ENCODE assay signal across 9 mouse cellular contexts in genomic region chr2:28638352-28638751, GRCm38 (mm10). TPM values are rescaled to one million over a fixed set of nuclear protein-coding genes. Genes with fewer than 3 reads are reported as not detected.
A peak's percentile ranks its signal among the peaks of the same experiment; 100 is the strongest.
DNase-seq lines count a peak whose midpoint lies in the region; ATAC-seq lines count a peak whose summit lies in the region.
"Had no signal": no experiment of that assay in that cellular context is flagged by ENCODE, and none has a peak within 500 bp of the region (broad histone marks: within the 10 kb centered on the region; RNA-seq: fewer than 3 reads in every experiment).

No protein-coding gene starts in this region.

- H3K4me3 ChIP-seq in hindbrain, embryonic 15.5 days = no peak overlapping the region
- no peak overlapping the region for H3K4me3 ChIP-seq in liver, embryonic 11.5 days (ENCODE audit: low read depth, low read length)
- peak overlapping the region; percentile 7; the same call in 1 of the 2 replicates for H3K4me3 ChIP-seq in stomach, embryonic 14.5 days (ENCODE audit: low read depth, low read length)

- H3K36me3 ChIP-seq in hindbrain, embryonic 15.5 days = no peaks in the 10 kb centered on the region
- no peaks in the 10 kb centered on the region for H3K36me3 ChIP-seq in liver, embryonic 11.5 days (ENCODE audit: control insufficient read depth, insufficient read depth, low read length)
- H3K36me3 ChIP-seq in stomach, embryonic 14.5 days (ENCODE audit: control insufficient read depth, insufficient read depth, low read length) = no peaks in the 10 kb centered on the region

- H3K4me2 ChIP-seq in hindbrain, embryonic 15.5 days = peak overlapping the region; percentile 27
- peak overlapping the region; percentile 55 for H3K4me2 ChIP-seq in liver, embryonic 11.5 days
- peak overlapping the region; percentile 21 for H3K4me2 ChIP-seq in stomach, embryonic 14.5 days (replicated peaks; ENCODE audit: low read depth, low read length)

- no peak overlapping the region for H3K9ac ChIP-seq in hindbrain, embryonic 15.5 days
- no peak overlapping the region for H3K9ac ChIP-seq in liver, embryonic 11.5 days (ENCODE audit: low read depth, low read length)
- no peak overlapping the region for H3K9ac ChIP-seq in stomach, embryonic 14.5 days (replicated peaks; ENCODE audit: low read depth, low read length)

- DNase-seq in kidney, adult 18-20 months = peak; percentile 34
- no peak for DNase-seq in kidney, adult 9 months
- no peak for DNase-seq in liver, embryonic 11.5 days (ENCODE audit: low spot score)
- no peak for DNase-seq in cerebellum, adult 18-20 months
- no peak for DNase-seq in gastrocnemius, postnatal 25 days
- no peak for DNase-seq in Muller cell, postnatal 12 days (ENCODE audit: inconsistent ontology term)
- DNase-seq: cerebellum, postnatal 36 days had no signal

- no peak for ATAC-seq in hindbrain, embryonic 15.5 days (ENCODE audit: low FRiP score, low read depth)
- ATAC-seq in liver, embryonic 11.5 days (replicated peaks; ENCODE audit: low FRiP score) = no peak
- no peak for ATAC-seq in stomach, embryonic 14.5 days (ENCODE audit: insufficient number of reproducible peaks, insufficient read depth, low FRiP score, low read depth)

- H3K27ac ChIP-seq in hindbrain, embryonic 15.5 days (replicated peaks) = no peak overlapping the region
- H3K27ac ChIP-seq in liver, embryonic 11.5 days (ENCODE audit: low read depth, low read length) = no peak overlapping the region
- H3K27ac ChIP-seq in stomach, embryonic 14.5 days (ENCODE audit: low read length) = peak overlapping the region; percentile 11; the same call in 1 of the 2 replicates

- WGBS in hindbrain, embryonic 15.5 days = 19% methylated on average over 9 of the region's 9 CpGs
- 39% methylated on average over 9 of the region's 9 CpGs for WGBS in liver, embryonic 11.5 days
- WGBS in stomach, embryonic 14.5 days = 16% methylated on average over 9 of the region's 9 CpGs

- H3K9me3 ChIP-seq in hindbrain, embryonic 15.5 days = no peaks in the 10 kb centered on the region
- H3K9me3 ChIP-seq in liver, embryonic 11.5 days (ENCODE audit: control insufficient read depth, low read length) = no peaks in the 10 kb centered on the region
- no peaks in the 10 kb centered on the region for H3K9me3 ChIP-seq in stomach, embryonic 14.5 days (ENCODE audit: control insufficient read depth, low read depth, low read length)

- no peaks in the 10 kb centered on the region for H3K27me3 ChIP-seq in hindbrain, embryonic 15.5 days
- no peaks in the 10 kb centered on the region for H3K27me3 ChIP-seq in liver, embryonic 11.5 days (replicated peaks; ENCODE audit: control insufficient read depth, insufficient read depth, low read length)
- H3K27me3 ChIP-seq in stomach, embryonic 14.5 days (ENCODE audit: control insufficient read depth, insufficient read depth, low read length) = no peaks in the 10 kb centered on the region

- H3K4me1 ChIP-seq in hindbrain, embryonic 15.5 days (replicated peaks) = peaks cover 25% of the 10 kb centered on the region
- H3K4me1 ChIP-seq in liver, embryonic 11.5 days (replicated peaks; ENCODE audit: control insufficient read depth, insufficient read depth, low read length) = peaks cover 19% of the 10 kb centered on the region
- peaks cover 19% of the 10 kb centered on the region for H3K4me1 ChIP-seq in stomach, embryonic 14.5 days (ENCODE audit: control insufficient read depth, insufficient read depth, low read length)

RNA-seq across cellular contexts. Expression of gene Tsc1, which starts 2.7 kb away (rescaled TPM):
- polyA plus RNA-seq in hindbrain, embryonic 15.5 days (2015; fragmentation: Nextera tagmentation; extraction: Ambion mirVana) = 31.7 and 32.4 TPM in 2 replicates
- polyA plus RNA-seq in liver, embryonic 11.5 days (2014; fragmentation: Nextera tagmentation; extraction: Ambion mirVana) = 20.7 and 21.3 TPM in 2 replicates
- polyA plus RNA-seq in stomach, embryonic 14.5 days (2014; fragmentation: Nextera tagmentation; extraction: Ambion mirVana) = 20.5 and 22.7 TPM in 2 replicates
- total RNA-seq in gastrocnemius, postnatal 25 days (2021) = 10 to 100 TPM; 26.9 to 32.5 TPM

RNA-seq across cellular contexts. Expression of gene Gfi1b, which starts 16.6 kb away (rescaled TPM):
- 0.33 and 0.36 TPM in 2 replicates for polyA plus RNA-seq in hindbrain, embryonic 15.5 days (2015; fragmentation: Nextera tagmentation; extraction: Ambion mirVana)
- polyA plus RNA-seq in liver, embryonic 11.5 days (2014; fragmentation: Nextera tagmentation; extraction: Ambion mirVana) = 143 and 151 TPM in 2 replicates
- 0.55 and 0.56 TPM in 2 replicates for polyA plus RNA-seq in stomach, embryonic 14.5 days (2014; fragmentation: Nextera tagmentation; extraction: Ambion mirVana)
- total RNA-seq in gastrocnemius, postnatal 25 days (2021) = not detected

RNA-seq across cellular contexts. Expression of gene Gtf3c5, which starts 54.8 kb away (rescaled TPM):
- polyA plus RNA-seq in hindbrain, embryonic 15.5 days (2015; fragmentation: Nextera tagmentation; extraction: Ambion mirVana) = 41.6 and 42.8 TPM in 2 replicates
- polyA plus RNA-seq in liver, embryonic 11.5 days (2014; fragmentation: Nextera tagmentation; extraction: Ambion mirVana) = 30.8 and 32.9 TPM in 2 replicates
- polyA plus RNA-seq in stomach, embryonic 14.5 days (2014; fragmentation: Nextera tagmentation; extraction: Ambion mirVana) = 29.0 and 30.5 TPM in 2 replicates
- total RNA-seq in gastrocnemius, postnatal 25 days (2021) = 1 to 10 TPM; 7.3 to 7.6 TPM

Comparison
In these comparisons a context has a peak if more than half of its experiments do, and no peak if none do; other contexts are left out.
1. RNA of gene Gfi1b, which starts 16.6 kb away (polyA plus RNA-seq): 143 to 151 TPM in liver, embryonic 11.5 days; 0.55 to 0.56 TPM in stomach, embryonic 14.5 days and 0.33 to 0.36 TPM in hindbrain, embryonic 15.5 days; every median in the first group is over 10 times any median in the second.
2. Peak in every context shown above with its lines, with median percentiles within 50 percentile points of each other: H3K4me2 ChIP-seq.